Mouse (Mus musculus): ENCODE measurements around the gene Gm42674.

DNA sequence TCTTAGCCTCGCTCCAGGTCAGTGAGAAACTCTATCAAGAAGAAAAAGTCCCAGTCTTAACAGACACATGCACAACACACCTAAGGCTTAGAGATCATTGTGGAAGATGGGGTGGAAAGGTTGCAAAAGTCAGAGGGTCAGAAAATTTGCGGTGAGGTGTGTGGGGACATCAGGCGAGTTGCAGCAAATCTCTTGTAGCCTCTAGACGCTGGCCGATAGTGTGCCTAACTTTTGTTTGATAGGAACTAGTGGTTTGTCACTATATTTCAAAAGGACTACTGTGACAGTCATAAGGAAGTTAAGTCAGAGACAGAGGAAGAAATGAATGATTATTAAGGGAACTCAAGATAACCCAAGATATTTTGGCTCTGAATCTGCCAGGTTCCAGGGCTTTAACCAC is 25.7 kb downstream of the Gm42674 start:
- no peak for TF ChIP-seq CTCF (IDR thresholded peaks at IDR 0.05; ENCODE audit: insufficient read depth, low read depth, low read length)
- no peak for TF ChIP-seq POLR2A (IDR thresholded peaks at IDR 0.05; ENCODE audit: insufficient read depth, low read depth, low read length)
